Mouse (Mus musculus): Measurements from ENCODE around the gene Ss18l2. TPM values are rescaled to one million over a fixed set of nuclear protein-coding genes. Genes with fewer than 3 reads are reported as not detected.

The Ss18l2 gene
- polyA plus RNA-seq, 1 experiment from 2014 or later, result 146 TPM

GRCm38 (mm10) chr9:121704646-121705625 is 5.2 kb upstream of the Ss18l2 start, which contains the start of gene Sec22c:
TSS of gene Sec22c (minus strand) at chr9:121705490.
- peak within 1 kb of the TSS; percentile 86 for H3K9ac ChIP-seq (replicated peaks)
- 1% methylated on average over 59 of the region's 69 CpGs for WGBS

GRCm38 (mm10) chr9:121706029-121706675 is 4.0 kb upstream of the Ss18l2 start:
- Histone ChIP-seq H3K4me3 (replicated peaks) (no peak overlapping the region), H3K27ac (no peak overlapping the region), H3K27me3 (no peaks in the 10 kb centered on the region; the same call in 1 of the 2 replicates), H3K9ac (replicated peaks) (no peak overlapping the region), H3K9me3 (no peaks in the 10 kb centered on the region), H3K36me3 (no peaks in the 10 kb centered on the region), H3K4me1 (replicated peaks) (peaks cover 37% of the 10 kb centered on the region), H3K4me2 (replicated peaks) (no peak overlapping the region)
- no peak for ATAC-seq
- 76% methylated on average over 6 of the region's 6 CpGs for WGBS

More at GRCm38 (mm10) chr9:121704646-121705625, 5.2 kb upstream of the Ss18l2 start, which contains the start of gene Sec22c:
- Histone ChIP-seq H3K27me3 (no peaks in the 10 kb centered on the region; the same call in 1 of the 2 replicates), H3K36me3 (peaks cover 6% of the 10 kb centered on the region), H3K27ac (peak within 1 kb of the TSS; percentile 81), H3K4me3 (replicated peaks) (peak within 1 kb of the TSS; percentile 83), H3K4me2 (replicated peaks) (peak within 1 kb of the TSS; percentile 95), H3K9me3 (no peaks in the 10 kb centered on the region), H3K4me1 (replicated peaks) (peaks cover 32% of the 10 kb centered on the region)
- peak; percentile 97 for ATAC-seq

- no peaks in the 10 kb centered on the region for H3K9me3 ChIP-seq
- no peaks in the 10 kb centered on the region; the same call in 1 of the 2 replicates for H3K27me3 ChIP-seq
- ATAC-seq, result no peak
- H3K4me3 ChIP-seq (replicated peaks), result no peak overlapping the region
- no peak overlapping the region for H3K9ac ChIP-seq (replicated peaks)
- H3K4me2 ChIP-seq (replicated peaks), result no peak overlapping the region
- 75% methylated on average over 6 of the region's 6 CpGs for WGBS
- H3K27ac ChIP-seq, result no peak overlapping the region
- peaks cover 3% of the 10 kb centered on the region; the same call in 1 of the 2 replicates for H3K36me3 ChIP-seq
- H3K4me1 ChIP-seq (replicated peaks), result peaks cover 44% of the 10 kb centered on the region
Observed at GRCm38 (mm10) chr9:121707801-121708200, 2.3 kb upstream of the Ss18l2 start.

GRCm38 (mm10) chr9:121708506-121709486 is 1.3 kb upstream of the Ss18l2 start:
- Histone ChIP-seq H3K36me3 (peaks cover 13% of the 10 kb centered on the region; the same call in 1 of the 2 replicates), H3K27ac (no peak overlapping the region), H3K4me1 (replicated peaks) (peaks cover 34% of the 10 kb centered on the region), H3K4me2 (replicated peaks) (no peak overlapping the region), H3K27me3 (no peaks in the 10 kb centered on the region; the same call in 1 of the 2 replicates), H3K4me3 (replicated peaks) (no peak overlapping the region), H3K9me3 (no peaks in the 10 kb centered on the region), H3K9ac (replicated peaks) (no peak overlapping the region)
- WGBS, result 70% methylated on average over 7 of the region's 7 CpGs
- no peak for ATAC-seq

- Histone ChIP-seq H3K4me1 (replicated peaks) (peaks cover 22% of the 10 kb centered on the region), H3K9me3 (no peaks in the 10 kb centered on the region), H3K27ac (peak overlapping the region; percentile 93), H3K4me2 (replicated peaks) (peak overlapping the region; percentile 88), H3K4me3 (replicated peaks) (peak overlapping the region; percentile 95), H3K36me3 (peaks cover 13% of the 10 kb centered on the region; the same call in 1 of the 2 replicates), H3K9ac (replicated peaks) (peak overlapping the region; percentile 89), H3K27me3 (no peaks in the 10 kb centered on the region; the same call in 1 of the 2 replicates)
- no peak; the same call in 1 of the 2 replicates for ATAC-seq
- WGBS, result 0% methylated on average over 18 of the region's 18 CpGs
Observed at GRCm38 (mm10) chr9:121710584-121710975, 451 bp downstream of the Ss18l2 start.

GRCm38 (mm10) chr9:121717048-121717447 is 6.9 kb downstream of the Ss18l2 start:
- no peak for ATAC-seq
- peaks cover 26% of the 10 kb centered on the region for H3K4me1 ChIP-seq (replicated peaks)
- no peaks in the 10 kb centered on the region for H3K27me3 ChIP-seq
- 94% methylated on average over 2 of the region's 2 CpGs for WGBS
- no peaks in the 10 kb centered on the region for H3K9me3 ChIP-seq
- H3K4me2 ChIP-seq (replicated peaks), result no peak overlapping the region
- no peak overlapping the region for H3K9ac ChIP-seq (replicated peaks)
- no peak overlapping the region for H3K27ac ChIP-seq
- H3K4me3 ChIP-seq (replicated peaks), result no peak overlapping the region
- peaks cover 13% of the 10 kb centered on the region; the same call in 1 of the 2 replicates for H3K36me3 ChIP-seq

- peak; percentile 37 for ATAC-seq
- Histone ChIP-seq H3K4me3 (replicated peaks) (peak overlapping the region; percentile 89), H3K27ac (peak overlapping the region; percentile 93), H3K4me2 (replicated peaks) (peak overlapping the region; percentile 66), H3K4me1 (replicated peaks) (peaks cover 23% of the 10 kb centered on the region), H3K27me3 (no peaks in the 10 kb centered on the region), H3K36me3 (peaks cover 6% of the 10 kb centered on the region; the same call in 1 of the 2 replicates), H3K9ac (replicated peaks) (peak overlapping the region; percentile 74), H3K9me3 (no peaks in the 10 kb centered on the region)
- 69% methylated on average over 15 of the region's 15 CpGs for WGBS
Observed at GRCm38 (mm10) chr9:121718070-121718705, 8.1 kb downstream of the Ss18l2 start.

- Histone ChIP-seq H3K9ac (replicated peaks) (peak within 1 kb of the TSS; percentile 93), H3K9me3 (no peaks in the 10 kb centered on the region), H3K27me3 (no peaks in the 10 kb centered on the region), H3K4me2 (replicated peaks) (peak within 1 kb of the TSS; percentile 97), H3K36me3 (no peaks in the 10 kb centered on the region), H3K27ac (peak within 1 kb of the TSS; percentile 97), H3K4me3 (replicated peaks) (peak within 1 kb of the TSS; percentile 89), H3K4me1 (replicated peaks) (peaks cover 23% of the 10 kb centered on the region)
- under 1% methylated on average over 61 of the region's 61 CpGs for WGBS
- ATAC-seq, result peak; percentile 99
Observed at GRCm38 (mm10) chr9:121718792-121719318, 8.7 kb downstream of the Ss18l2 start, which contains the start of gene Nktr. TSS of gene Nktr (plus strand) at chr9:121719169.

GRCm38 (mm10) chr9:121719347-121720331 is 9.5 kb downstream of the Ss18l2 start:
- under 1% methylated on average over 61 of the region's 87 CpGs for WGBS

More at GRCm38 (mm10) chr9:121719347-121720331, 9.5 kb downstream of the Ss18l2 start:
- ATAC-seq, result peak; percentile 77
- H3K27me3 ChIP-seq, result no peaks in the 10 kb centered on the region
- H3K4me3 ChIP-seq (replicated peaks), result peak overlapping the region; percentile 89
- H3K27ac ChIP-seq, result peak overlapping the region; percentile 97
- no peaks in the 10 kb centered on the region for H3K36me3 ChIP-seq
- H3K4me2 ChIP-seq (replicated peaks), result peak overlapping the region; percentile 97
- H3K4me1 ChIP-seq (replicated peaks), result peaks cover 23% of the 10 kb centered on the region
- no peaks in the 10 kb centered on the region for H3K9me3 ChIP-seq
- H3K9ac ChIP-seq (replicated peaks), result peak overlapping the region; percentile 93
